Mouse (Mus musculus) MEL (cell line): ENCODE data around the gene Mosmo.

Experiments
- BHLHE40 ChIP-seq: IDR thresholded peaks from 2 replicates; pipeline ENCODE4 v1.6.1; 2012; ENCODE audit warnings: low read depth, mild to moderate bottlenecking, inconsistent platforms, low read length, improper control_type of control experiment, borderline replicate concordance
- CTCF ChIP-seq, 3 experiments: IDR thresholded peaks in 2 of 3; conservative IDR thresholded peaks in 1 of 3; 2 replicates each; pipeline ENCODE4 v1.5.1; 2011 to 2012; ENCODE audit warnings: low read length in 3 of 3, low read depth in 2 of 3, mild to moderate bottlenecking in 2 of 3, improper control_type of control experiment in 1 of 3, inconsistent platforms in 1 of 3, mixed read lengths in 1 of 3, moderate library complexity in 1 of 3; ENCODE audit not compliant: control insufficient read depth in 1 of 3, insufficient read depth in 1 of 3, poor library complexity in 1 of 3, severe bottlenecking in 1 of 3
- E2F4 ChIP-seq: IDR thresholded peaks from 2 replicates; pipeline ENCODE4 v1.6.1; 2011; ENCODE audit warnings: low read depth, low read length, improper control_type of control experiment, borderline replicate concordance
- ELF1 ChIP-seq: IDR thresholded peaks from 2 replicates; pipeline ENCODE4 v1.6.1; 2014; ENCODE audit warnings: low read depth, mild to moderate bottlenecking, inconsistent platforms, low read length, improper control_type of control experiment, moderate library complexity
- EP300 ChIP-seq, 2 experiments: IDR thresholded peaks; 2 replicates each; pipeline ENCODE4 v1.6.1; 2011; ENCODE audit warnings: improper control_type of control experiment in 2 of 2, low read length in 2 of 2, low read depth in 1 of 2, mild to moderate bottlenecking in 1 of 2
- NELFE ChIP-seq: IDR thresholded peaks from 2 replicates; pipeline ENCODE4 v1.6.1; 2011; ENCODE audit warnings: low read depth, low read length, improper control_type of control experiment
- POLR2A ChIP-seq, 2 experiments: IDR thresholded peaks; 2 replicates each; pipeline ENCODE4 v1.6.1; 2011 to 2012; ENCODE audit warnings: low read length in 2 of 2, mild to moderate bottlenecking in 2 of 2, control low read depth in 1 of 2, improper control_type of control experiment in 1 of 2, low read depth in 1 of 2, moderate library complexity in 1 of 2; ENCODE audit not compliant: control insufficient read depth in 1 of 2, insufficient read depth in 1 of 2, poor library complexity in 1 of 2
- POLR2AphosphoS5 ChIP-seq: IDR thresholded peaks from 2 replicates; pipeline ENCODE4 v1.6.1; 2012; ENCODE audit warnings: low read depth, borderline replicate concordance, mild to moderate bottlenecking, inconsistent platforms, low read length, moderate library complexity, mixed read lengths
- TBP ChIP-seq: IDR thresholded peaks from 2 replicates; pipeline ENCODE4 v1.8.0; 2011; ENCODE audit warnings: low read depth, low read length, improper control_type of control experiment
- TCF12 ChIP-seq: IDR thresholded peaks from 2 replicates; pipeline ENCODE4 v1.6.1; 2014; ENCODE audit warnings: low read depth, mild to moderate bottlenecking, inconsistent platforms, low read length, improper control_type of control experiment, moderate library complexity
- USF1 ChIP-seq: IDR thresholded peaks from 2 replicates; pipeline ENCODE4 v1.6.1; 2014; ENCODE audit warnings: low read depth, mild to moderate bottlenecking, inconsistent platforms, low read length, improper control_type of control experiment, moderate library complexity
- ZMIZ1 ChIP-seq: IDR thresholded peaks from 2 replicates; pipeline ENCODE4 v1.6.1; 2012; ENCODE audit warnings: low read depth, mild to moderate bottlenecking, inconsistent platforms, low read length, improper control_type of control experiment, moderate library complexity
- ZNF384 ChIP-seq: IDR thresholded peaks from 2 replicates; pipeline ENCODE4 v1.6.1; 2012; ENCODE audit warnings: low read depth, mild to moderate bottlenecking, inconsistent platforms, low read length, improper control_type of control experiment

DNA sequence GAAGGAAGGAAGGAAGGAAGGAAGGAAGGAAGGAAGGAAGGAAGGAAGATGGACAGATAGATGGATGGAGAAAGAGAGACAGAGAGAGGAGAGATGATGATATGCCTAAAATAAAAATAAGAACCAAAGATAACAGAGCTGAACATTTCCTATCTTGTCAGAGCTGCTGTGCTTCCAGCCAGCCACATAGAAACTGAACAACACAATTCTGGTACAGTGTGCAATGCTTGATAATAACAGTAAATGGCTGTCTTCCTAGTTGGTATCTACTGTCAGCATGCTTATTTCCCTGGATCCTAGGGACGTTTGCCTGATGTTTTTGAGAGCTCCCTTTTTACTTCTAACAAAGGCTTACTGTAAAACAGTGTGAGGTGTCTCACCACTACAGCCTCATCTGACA lies 94.0 kb downstream of the Mosmo start:
- TF ChIP-seq ZMIZ1, result no peak
- TF ChIP-seq NELFE, result no peak
- TF ChIP-seq TBP, result no peak
- no peak for TF ChIP-seq ELF1
- no peak for TF ChIP-seq USF1
- no peak for TF ChIP-seq CTCF (IDR thresholded peaks at IDR 0.05 in 2 of 3, conservative IDR thresholded peaks at IDR 0.05 in 1 of 3; ENCODE audit: control insufficient read depth in 1 of 3, insufficient read depth in 1 of 3, low read depth in 2 of 3, low read length in 3 of 3, poor library complexity in 1 of 3, severe bottlenecking in 1 of 3)
- no peak for TF ChIP-seq ZNF384
- no peak for TF ChIP-seq POLR2AphosphoS5
- no peak for TF ChIP-seq TCF12
- peak in 1 of 2 experiments; percentile 24; a peak in 1 of 4 replicates for TF ChIP-seq EP300 (IDR thresholded peaks at IDR 0.05; ENCODE audit: low read depth in 1 of 2, low read length in 2 of 2)
- no peak for TF ChIP-seq BHLHE40
- no peak for TF ChIP-seq POLR2A (IDR thresholded peaks at IDR 0.05; ENCODE audit: control insufficient read depth in 1 of 2, insufficient read depth in 1 of 2, low read depth in 1 of 2, low read length in 2 of 2, poor library complexity in 1 of 2)
- TF ChIP-seq E2F4, result no peak
